Mouse (Mus musculus) kidney, postnatal 10 days (tissue): ENCODE results near the gene Rars.
"Not testable (repeated sequence)": the region's sequence is repeated elsewhere in the genome, so short reads cannot be mapped to it uniquely, and the experiment has no call there.

ENCODE experiments used
- DNase-seq: peaks from one replicate; pipeline ENCODE4 v3.0.0; 2021; ENCODE audit warnings: mixed read lengths

Rars gene

GRCm38 (mm10) chr11:35838345-35839338 is 4.3 kb upstream of the Rars start:
- DNase-seq: peak; percentile 94

- no peak for DNase-seq
Measured at GRCm38 (mm10) chr11:35837156-35838126, 3.1 kb upstream of the Rars start.

GRCm38 (mm10) chr11:35833270-35833669 is 1.0 kb downstream of the Rars start:
- no peak for DNase-seq

- DNase-seq: no peak
Measured at GRCm38 (mm10) chr11:35832139-35832538, 2.2 kb downstream of the Rars start.

GRCm38 (mm10) chr11:35827714-35828113 is 6.6 kb downstream of the Rars start:
- DNase-seq: no peak

GRCm38 (mm10) chr11:35816316-35816715 is 18.0 kb downstream of the Rars start:
- no peak for DNase-seq

GRCm38 (mm10) chr11:35811458-35811857 is 22.8 kb downstream of the Rars start:
- DNase-seq: no peak

GRCm38 (mm10) chr11:35801332-35801731 is 33.0 kb downstream of the Rars start:
- DNase-seq: no peak

- peak; percentile 87 for DNase-seq
Measured at GRCm38 (mm10) chr11:35798874-35799273, 35.4 kb downstream of the Rars start, which contains the start of gene Fbll1. TSS of gene Fbll1 (minus strand) at chr11:35798884.

- peak; percentile 7 for DNase-seq
Measured at GRCm38 (mm10) chr11:35798495-35798820, 35.8 kb downstream of the Rars start.

GRCm38 (mm10) chr11:35797751-35798494 is 36.4 kb downstream of the Rars start:
- no peak for DNase-seq

- not testable (repeated sequence) for DNase-seq
Measured at GRCm38 (mm10) chr11:35792800-35793199, 41.5 kb downstream of the Rars start.

- no peak for DNase-seq
Measured at GRCm38 (mm10) chr11:35788443-35788842, 45.9 kb downstream of the Rars start.

- DNase-seq: no peak
Measured at GRCm38 (mm10) chr11:35784537-35784936, 49.8 kb downstream of the Rars start.

GRCm38 (mm10) chr11:35784002-35784401 is 50.3 kb downstream of the Rars start:
- DNase-seq: no peak

- DNase-seq: no peak
Measured at GRCm38 (mm10) chr11:35783038-35783437, 51.3 kb downstream of the Rars start.

- DNase-seq: no peak
Measured at GRCm38 (mm10) chr11:35782444-35782843, 51.9 kb downstream of the Rars start.

GRCm38 (mm10) chr11:35780336-35780735 is 54.0 kb downstream of the Rars start:
- no peak for DNase-seq

GRCm38 (mm10) chr11:35776452-35776851 is 57.9 kb downstream of the Rars start:
- DNase-seq: no peak

GRCm38 (mm10) chr11:35775606-35776005 is 58.7 kb downstream of the Rars start:
- DNase-seq: no peak

GRCm38 (mm10) chr11:35770741-35771504 is 63.4 kb downstream of the Rars start:
- DNase-seq: no peak
